Mouse (Mus musculus): Measurements from ENCODE around the gene Rfc2.

DNA sequence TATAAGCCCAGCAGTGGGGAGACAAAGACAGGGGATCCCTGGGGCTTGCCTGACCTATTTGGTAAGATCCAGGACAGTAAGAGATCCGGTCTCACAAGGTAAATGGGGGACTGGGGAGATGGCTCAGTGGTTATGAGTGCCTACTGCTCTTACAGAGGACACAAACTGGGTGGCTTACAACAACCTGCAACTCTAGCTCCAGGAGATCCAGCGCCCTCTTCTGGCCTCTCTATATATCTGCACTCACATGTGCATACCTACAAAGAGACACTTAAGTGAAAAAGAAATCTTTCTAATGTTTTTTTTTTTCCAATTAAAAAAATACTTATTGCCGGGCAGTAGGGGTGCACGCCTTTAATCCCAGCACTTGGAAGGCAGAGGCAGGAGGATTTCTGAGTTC lies 65.3 kb downstream of the Rfc2 start:
- TF ChIP-seq CTCF (IDR thresholded peaks at IDR 0.05; ENCODE audit: borderline replicate concordance, insufficient read depth, low read length) (no peak), POLR2A (IDR thresholded peaks at IDR 0.05; ENCODE audit: low read depth, low read length) (no peak)

Measured in embryonic fibroblast, embryonic 13.5 days (primary cell).